Mouse (Mus musculus) liver, embryonic 14.5 days (tissue): ENCODE results near the gene Gng8.

Source experiments
- CTCF ChIP-seq: IDR thresholded peaks from 2 replicates; pipeline ENCODE4 v1.5.1; 2016; ENCODE audit warnings: antibody characterized with exemption, low read depth, control low read depth
- EP300 ChIP-seq: IDR thresholded peaks from 2 replicates; pipeline ENCODE4 v1.6.1; 2016; ENCODE audit warnings: antibody characterized with exemption, low read depth

- no peak for TF ChIP-seq CTCF
- no peak for TF ChIP-seq EP300
Measured at GRCm38 (mm10) chr7:16921881-16922335, 30.3 kb downstream of the Gng8 start.
